Mouse (Mus musculus) adrenal gland, adult 8-10 months (tissue): ENCODE data around the gene Dgkd. TPM values are rescaled to one million over a fixed set of nuclear protein-coding genes. Genes with fewer than 3 reads are reported as not detected.

Source experiments
- DNase-seq: peaks from one replicate; pipeline ENCODE4 v3.0.0; 2022
- total RNA-seq, 4 experiments: library from RNA; stranded (reverse); gene quantifications; 2 replicates each; pipeline ENCODE4 v1.2.4; 2022

Gene Dgkd
- total RNA-seq, 4 experiments from 2014 or later = 38.9 to 56.4 (median 54.5) TPM

DNA sequence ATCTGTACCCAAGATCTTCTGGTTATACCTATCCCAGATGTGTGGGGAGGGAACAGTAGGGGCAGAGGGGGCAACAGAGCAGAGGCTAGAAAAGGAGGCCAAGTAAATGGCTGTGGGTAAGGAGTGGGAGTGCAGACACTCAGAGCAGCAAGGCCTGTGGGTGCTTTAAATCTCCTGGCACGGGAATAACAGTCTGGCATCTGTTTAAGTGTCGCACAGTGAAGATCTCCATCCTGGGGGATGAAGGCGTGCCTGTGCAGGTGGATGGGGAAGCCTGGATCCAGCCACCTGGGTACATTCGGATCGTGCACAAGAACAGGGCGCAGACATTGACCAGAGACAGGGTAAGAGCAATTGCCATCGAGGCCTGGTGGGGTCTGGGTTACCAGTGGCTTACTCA, 83.0 kb downstream of the Dgkd start:
- no peak for DNase-seq

DNA sequence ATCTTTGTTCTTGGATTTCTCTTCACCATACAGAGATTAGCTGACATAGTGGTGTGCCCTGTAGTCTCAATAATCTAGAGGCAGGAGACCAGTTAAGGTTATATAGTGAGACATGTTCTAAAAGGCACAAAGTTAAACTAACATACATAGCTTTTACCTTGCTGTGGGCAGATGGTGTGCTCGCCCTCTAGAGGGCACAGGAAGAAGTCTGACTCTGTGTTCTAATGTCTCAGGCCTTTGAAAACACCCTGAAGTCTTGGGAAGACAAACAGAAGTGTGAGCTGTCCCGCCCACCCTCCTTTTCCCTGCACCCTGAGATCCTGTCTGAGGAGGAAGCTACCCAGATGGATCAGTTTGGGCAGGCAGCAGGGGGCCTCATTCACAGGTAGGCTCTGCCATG, 83.4 kb downstream of the Dgkd start:
- no peak for DNase-seq

DNA sequence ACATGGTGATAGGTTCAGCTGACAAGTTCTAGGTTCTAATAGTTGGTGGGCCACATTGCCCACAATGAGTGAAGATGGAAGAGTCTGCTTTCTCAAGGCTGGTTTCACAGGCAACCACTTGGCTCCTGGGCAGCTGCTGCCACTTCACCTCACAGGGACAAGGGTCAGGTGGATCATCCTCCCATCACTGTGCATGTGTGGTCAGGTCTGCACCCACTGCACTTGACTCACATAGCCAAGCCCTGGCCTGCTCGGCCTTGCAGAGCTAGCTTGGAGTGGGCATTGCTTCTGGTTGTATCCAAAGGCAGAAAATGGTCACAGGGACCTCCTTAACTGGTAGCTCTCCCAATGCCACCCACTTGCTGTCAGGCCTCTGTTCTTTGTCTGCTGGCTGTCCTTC, 88.7 kb downstream of the Dgkd start:
- no peak for DNase-seq

DNA sequence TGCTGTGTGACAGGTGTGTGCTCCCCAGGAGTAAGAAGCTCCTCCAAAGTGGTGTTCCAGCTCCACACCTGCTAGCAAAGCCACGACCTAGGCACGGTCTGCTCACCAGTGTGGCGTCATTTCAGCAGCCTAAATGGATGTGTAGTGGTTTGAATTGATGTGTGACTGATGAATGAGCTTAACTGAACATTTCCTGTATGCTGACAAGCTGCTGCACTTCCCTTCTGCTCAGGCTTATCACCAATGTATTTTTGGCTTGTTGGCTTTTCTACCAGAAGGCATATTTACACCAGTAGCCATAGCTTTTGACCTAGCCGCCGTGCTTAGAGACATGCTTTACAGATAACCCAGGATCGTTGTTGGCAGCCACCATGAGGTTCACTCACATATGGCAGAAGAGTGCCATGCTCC, 94.6 kb downstream of the Dgkd start:
- DNase-seq = no peak

DNA sequence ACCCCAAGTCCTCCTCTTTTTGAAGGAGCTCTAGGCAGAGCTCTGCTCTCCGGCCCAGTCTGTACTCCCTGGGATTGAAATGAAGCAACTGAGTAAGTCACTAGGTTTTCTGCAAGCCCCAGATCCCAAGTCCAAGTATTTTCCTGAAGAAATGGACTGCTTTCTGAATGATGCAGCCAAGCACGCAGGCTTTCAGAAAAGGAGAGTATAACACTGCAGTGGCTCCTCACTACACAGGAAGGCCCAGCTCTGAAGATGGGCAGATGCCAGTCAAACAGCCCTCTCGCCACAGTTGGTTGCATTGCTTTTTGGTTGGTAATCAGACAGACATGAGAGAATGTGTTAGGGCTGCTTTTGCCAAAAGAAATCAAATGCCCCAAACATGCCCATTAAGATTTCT, 98.6 kb downstream of the Dgkd start:
- no peak for DNase-seq

DNA sequence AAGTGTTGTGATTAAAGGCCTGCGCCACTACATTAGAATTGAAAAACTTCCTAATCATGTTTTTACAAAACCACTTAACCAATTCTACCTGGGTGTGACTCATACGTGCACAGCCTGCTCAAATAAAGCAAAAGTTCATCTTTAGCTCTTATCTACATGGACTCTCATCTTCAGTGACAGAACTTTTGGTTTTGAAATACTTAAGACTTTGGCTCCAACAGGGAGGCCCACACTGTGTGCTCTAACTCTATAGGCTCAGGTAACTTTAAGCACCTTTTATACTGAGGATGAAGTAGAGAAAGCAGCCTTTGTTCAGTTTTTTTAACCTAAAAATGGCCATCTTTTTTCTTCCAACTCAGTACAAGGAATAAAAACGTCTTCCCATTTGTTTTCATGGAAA, 100.0 kb downstream of the Dgkd start:
- no peak for DNase-seq

DNA sequence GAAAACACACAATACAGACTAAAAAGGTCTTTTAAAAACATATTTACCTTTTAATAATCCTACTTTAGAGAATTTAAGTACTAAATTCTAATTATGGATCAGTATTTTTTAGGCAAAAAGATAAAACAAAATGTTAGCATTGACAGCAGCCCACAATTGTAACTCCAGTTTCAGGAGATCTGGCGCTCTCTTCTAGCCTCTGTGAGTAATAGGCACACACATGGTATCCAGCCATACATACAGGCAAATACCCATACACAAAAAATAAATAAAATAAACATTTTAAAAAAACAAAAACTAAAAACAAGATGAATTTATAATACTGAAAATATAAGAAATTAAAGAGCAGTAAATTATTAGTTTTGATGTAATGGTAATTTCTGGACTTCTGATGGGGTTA, 105.8 kb downstream of the Dgkd start:
- DNase-seq = no peak

DNA sequence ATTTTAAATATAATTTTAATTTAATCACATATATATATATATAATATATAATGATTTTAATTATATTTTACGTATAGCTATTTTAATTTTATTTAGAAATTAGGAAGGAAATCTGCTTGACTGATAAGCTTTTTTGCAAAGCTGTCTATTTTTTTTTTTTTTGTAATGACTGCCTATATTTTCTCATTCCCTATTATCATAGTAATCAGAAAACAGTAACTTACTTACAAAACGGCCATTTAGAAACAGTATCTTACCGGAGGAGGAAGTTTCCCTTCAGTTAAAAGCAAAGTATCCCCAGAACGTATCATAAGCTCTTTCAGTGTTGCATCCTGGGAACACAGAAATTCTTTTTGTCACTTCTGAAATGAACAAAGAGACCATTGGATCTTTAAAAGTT, 106.4 kb downstream of the Dgkd start:
- no peak for DNase-seq

DNA sequence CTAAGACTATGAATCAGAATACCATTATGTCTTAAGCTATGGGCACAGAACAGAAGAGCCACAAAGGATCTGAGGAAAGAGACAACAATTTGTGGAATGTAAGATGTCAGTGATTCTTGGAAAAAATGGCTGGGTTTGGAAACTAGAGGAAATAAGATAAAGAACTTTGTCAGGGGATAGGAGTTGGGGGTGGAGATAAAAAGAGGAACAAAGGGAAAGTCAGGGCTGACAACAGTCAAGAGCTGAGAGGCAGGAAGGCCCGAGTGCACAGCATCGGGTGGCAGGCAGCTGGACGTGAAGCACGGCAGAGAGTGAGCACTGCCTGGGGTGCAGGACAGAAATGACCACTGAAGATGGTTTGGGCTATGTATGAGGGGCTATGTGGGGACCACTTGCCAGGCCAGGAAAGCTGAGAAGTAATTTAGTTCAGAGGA, 106.9 kb downstream of the Dgkd start:
- no peak for DNase-seq

DNA sequence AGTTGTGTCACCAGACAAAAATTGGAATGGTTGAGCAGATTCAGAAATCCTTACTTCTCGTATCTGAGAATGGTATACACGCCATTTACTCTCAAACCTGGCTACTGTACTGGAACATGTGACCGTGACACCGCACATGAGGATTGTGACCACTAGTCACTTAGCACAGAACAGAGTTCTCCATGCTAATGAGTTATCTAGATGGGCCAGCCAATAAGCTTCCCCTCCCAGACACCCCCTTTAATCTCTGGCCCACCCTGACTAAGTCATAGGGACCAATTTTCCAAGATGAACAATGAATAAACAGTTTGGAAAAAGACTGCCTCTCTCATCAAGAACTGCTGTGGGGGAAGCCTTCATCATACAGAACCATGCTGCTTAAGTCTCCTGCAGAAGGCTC, 107.7 kb downstream of the Dgkd start:
- DNase-seq = no peak

DNA sequence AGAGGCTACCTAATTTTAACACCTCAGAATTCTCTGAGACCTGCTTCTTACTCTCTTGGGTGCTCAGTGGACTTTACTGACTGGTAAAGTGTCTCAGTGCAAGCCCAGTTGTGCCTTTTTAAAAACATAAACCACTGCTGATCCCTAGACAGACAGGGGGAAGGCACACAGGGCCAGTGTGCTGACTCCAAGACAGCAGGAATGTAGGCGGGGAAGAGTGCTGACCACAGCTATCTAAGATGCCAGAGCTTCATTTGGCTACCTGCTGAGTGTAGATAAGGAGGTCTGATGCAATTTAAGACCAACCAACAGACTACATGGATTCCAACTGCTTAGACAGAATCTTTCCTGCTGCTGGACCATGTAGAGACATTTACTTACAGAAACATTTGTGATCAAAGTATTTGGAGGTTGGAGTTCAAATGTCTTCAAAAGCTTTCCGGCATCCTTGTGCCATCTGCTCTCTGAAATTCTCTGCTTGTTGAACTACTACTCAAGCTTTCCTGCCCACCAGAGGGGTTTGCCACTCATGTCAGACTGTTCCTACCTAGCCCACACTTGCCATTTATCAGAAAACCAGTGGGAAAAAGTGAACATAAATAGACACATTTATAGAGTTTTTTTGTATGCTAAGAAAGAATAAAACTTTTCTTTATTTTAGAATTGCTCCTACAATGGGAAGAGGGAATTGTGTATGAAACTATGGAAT, 108.5 kb downstream of the Dgkd start:
- DNase-seq = no peak

DNA sequence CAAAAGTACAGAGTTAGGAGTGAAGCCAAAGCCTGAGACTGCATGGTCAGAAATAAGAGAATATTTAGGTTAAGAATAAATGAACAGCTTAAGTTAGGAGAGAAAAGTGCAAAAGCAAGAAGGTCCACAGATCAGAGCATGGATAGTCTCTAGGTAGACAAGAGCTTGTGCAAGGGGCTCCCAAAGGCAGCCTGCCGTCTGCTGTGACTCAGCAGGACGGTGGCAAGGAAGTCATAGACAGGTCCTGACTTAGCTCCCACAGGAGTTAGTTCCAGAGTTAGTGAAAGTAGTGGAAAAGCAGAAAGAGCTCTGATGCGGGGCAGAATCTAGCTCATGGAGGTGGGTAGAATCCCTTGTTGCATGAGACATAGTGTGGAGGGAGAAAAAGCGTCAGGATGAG, 117.3 kb downstream of the Dgkd start:
- no peak for DNase-seq

DNA sequence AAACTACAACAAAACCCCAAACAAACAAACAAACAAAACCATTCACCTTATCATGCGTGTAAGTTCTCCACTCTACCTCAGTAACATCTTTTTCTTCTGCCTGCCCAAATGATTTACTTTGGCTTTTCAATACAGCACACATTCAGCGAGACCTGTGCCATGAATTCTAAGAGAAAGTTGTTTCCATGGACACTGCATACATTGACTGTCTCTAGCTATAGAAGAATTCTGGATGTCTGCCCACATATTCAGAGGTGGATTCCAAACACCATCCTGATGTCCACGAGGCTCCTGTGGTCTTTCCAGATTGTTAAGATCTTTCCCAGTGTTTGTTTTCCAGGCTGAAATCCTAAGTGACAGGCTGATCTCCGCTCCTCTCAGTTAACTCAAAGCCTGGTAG, 129.2 kb downstream of the Dgkd start:
- no peak for DNase-seq

DNA sequence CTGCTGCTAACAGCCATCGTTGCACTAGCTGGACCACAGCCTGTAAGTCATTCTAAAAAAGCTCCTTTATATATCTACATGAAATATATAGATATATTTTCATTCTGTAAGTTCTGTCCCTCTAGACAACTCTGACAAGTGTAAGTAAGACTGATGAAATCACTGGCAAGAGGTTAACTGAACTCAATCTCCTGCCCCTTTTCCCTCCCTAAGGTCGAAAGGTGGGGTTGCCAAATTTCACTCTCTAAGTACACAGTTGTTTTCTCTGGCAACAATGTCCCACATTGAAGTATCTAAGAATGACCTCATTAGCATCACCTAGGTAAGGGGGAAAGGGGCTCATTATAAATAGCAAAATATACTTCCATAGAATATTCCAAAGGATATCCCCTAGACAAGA, 139.6 kb downstream of the Dgkd start:
- no peak for DNase-seq

Other genes with a start within 250 kb of the Dgkd start
- gene Inpp5d, start 233.0 kb upstream of the Dgkd start, total RNA-seq = 10 to 100 TPM; 16.8 to 37.9 (median 21.4) TPM
- gene Atg16l1, start 97.4 kb upstream of the Dgkd start, total RNA-seq = 10 to 100 TPM; 30.1 to 46.9 (median 34.6) TPM
- gene Sag, start 49.6 kb upstream of the Dgkd start, total RNA-seq = 1 to 10 TPM; 2.6 to 4.7 (median 2.9) TPM
- gene Usp40, start 155.3 kb downstream of the Dgkd start, total RNA-seq = 10 to 100 TPM; 25.3 to 45.1 (median 31.9) TPM
- not detected for gene Ugt1a10, start 202.1 kb downstream of the Dgkd start, total RNA-seq
- under 1 TPM in 1 of 4 experiments, not detected in 3; 0.17 TPM for gene Ugt1a9, start 217.5 kb downstream of the Dgkd start, total RNA-seq
- not detected for gene Ugt1a8, start 234.5 kb downstream of the Dgkd start, total RNA-seq
- gene Ugt1a7c, start 241.8 kb downstream of the Dgkd start, total RNA-seq = 1 to 10 TPM; 1.0 to 4.2 (median 3.2) TPM
- gene Ugt1a6b, start 250.0 kb downstream of the Dgkd start, total RNA-seq = 10 to 100 TPM in 1 of 4 experiments, 1 to 10 TPM in 3; 2.8 to 10.2 (median 5.2) TPM